Mouse (Mus musculus) erythroblast, embryonic 14.5 days (primary cell): ENCODE measurements around the gene Iffo1.

Experiments used
- GATA1 ChIP-seq: IDR thresholded peaks from 2 replicates; pipeline ENCODE4 v1.6.1; 2012; ENCODE audit warnings: low read length, inconsistent platforms, mixed read lengths
- TAL1 ChIP-seq: IDR thresholded peaks from 3 replicates; pipeline ENCODE4 v1.6.1; 2012; ENCODE audit warnings: low read length, inconsistent platforms, mixed read lengths

- TF ChIP-seq TAL1 (no peak), GATA1 (no peak)
These were observed 15.2 kb upstream of the Iffo1 start for GRCm38 (mm10) chr6:125129710-125130402.
